9 mouse cellular contexts compared by ENCODE assay signal in the genomic region with DNA sequence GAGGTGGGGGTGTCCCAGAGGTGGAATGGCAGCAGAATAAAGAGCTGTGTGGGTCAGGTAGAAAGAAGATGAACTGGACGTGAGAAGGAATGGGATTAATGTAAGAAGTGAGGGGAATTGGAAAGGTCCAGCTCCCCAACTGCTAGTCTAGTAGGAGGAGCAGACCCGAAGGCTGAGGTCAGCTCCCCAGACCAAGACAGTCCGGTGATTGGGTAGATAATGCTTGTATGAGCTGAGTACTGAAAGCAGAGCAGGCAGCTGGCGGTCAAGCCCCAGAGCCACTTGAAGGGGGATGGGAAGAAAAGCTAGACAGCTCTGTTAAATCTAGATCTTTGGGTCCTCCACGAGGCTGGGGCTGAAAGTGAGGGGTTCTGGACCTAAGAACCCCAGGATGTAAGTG. TPM values are rescaled to one million over a fixed set of nuclear protein-coding genes. Genes with fewer than 3 reads are reported as not detected.
A peak's percentile ranks its signal among the peaks of the same experiment; 100 is the strongest.
DNase-seq lines count a peak whose midpoint lies in the region; ATAC-seq lines count a peak whose summit lies in the region.
"Had no signal": no experiment of that assay in that cellular context is flagged by ENCODE, and none has a peak within 500 bp of the region (broad histone marks: within the 10 kb centered on the region; RNA-seq: fewer than 3 reads in every experiment).

No protein-coding gene starts in this region.

- DNase-seq in lung, postnatal 25 days (ENCODE audit: low spot score), result no peak
- peak; percentile 4 for DNase-seq in embryonic facial prominence, embryonic 11.5 days (ENCODE audit: low spot score)
- no peak for DNase-seq in kidney, postnatal 36 days
- no peak for DNase-seq in spleen, postnatal 10 days (ENCODE audit: low spot score in 2 of 2)

- ATAC-seq in lung, embryonic 15.5 days (ENCODE audit: borderline replicate concordance, extremely low read depth, low FRiP score, low TSS enrichment), result no peak
- no peak for ATAC-seq in embryonic facial prominence, embryonic 11.5 days (replicated peaks; ENCODE audit: insufficient number of reproducible peaks, low FRiP score, low TSS enrichment, low read depth)
- ATAC-seq in intestine, embryonic 16.5 days, result no peak
- no peak for ATAC-seq in stomach, embryonic 15.5 days (ENCODE audit: insufficient read depth, low FRiP score, low read depth)
- no peak for ATAC-seq in erythroblast, adult 5-6 weeks (replicated peaks; ENCODE audit: low FRiP score, poor library complexity, severe bottlenecking)

- H3K27ac ChIP-seq in lung, embryonic 15.5 days, result no peak overlapping the region; the same call in 1 of the 2 replicates
- peak overlapping the region; percentile 70; the same call in 1 of the 2 replicates for H3K27ac ChIP-seq in embryonic facial prominence, embryonic 11.5 days (replicated peaks; ENCODE audit: low read depth, low read length)
- H3K27ac ChIP-seq in intestine, embryonic 16.5 days (ENCODE audit: low read length), result peak overlapping the region; percentile 65; the same call in 1 of the 2 replicates
- H3K27ac ChIP-seq in stomach, embryonic 15.5 days, result peak overlapping the region; percentile 80

- H3K9ac ChIP-seq in lung, embryonic 15.5 days, result peak overlapping the region; percentile 42; the same call in 1 of the 2 replicates
- H3K9ac ChIP-seq in embryonic facial prominence, embryonic 11.5 days (replicated peaks; ENCODE audit: low read length), result peak overlapping the region; percentile 74
- H3K9ac ChIP-seq in intestine, embryonic 16.5 days (ENCODE audit: low read depth, low read length), result peak overlapping the region; percentile 69
- H3K9ac ChIP-seq in stomach, embryonic 15.5 days, result peak overlapping the region; percentile 34; the same call in 1 of the 2 replicates

- H3K36me3 ChIP-seq in lung, embryonic 15.5 days, result no peaks in the 10 kb centered on the region
- H3K36me3 ChIP-seq in embryonic facial prominence, embryonic 11.5 days (replicated peaks; ENCODE audit: control insufficient read depth, insufficient read depth, low read depth, low read length), result no peaks in the 10 kb centered on the region
- H3K36me3 ChIP-seq in intestine, embryonic 16.5 days (ENCODE audit: control insufficient read depth, insufficient read depth, low read length), result no peaks in the 10 kb centered on the region
- no peaks in the 10 kb centered on the region for H3K36me3 ChIP-seq in stomach, embryonic 15.5 days

- WGBS in lung, embryonic 15.5 days, result 8% methylated on average over 5 of the region's 5 CpGs
- WGBS in embryonic facial prominence, embryonic 11.5 days, result 9% methylated on average over 5 of the region's 5 CpGs
- 12% methylated on average over 5 of the region's 5 CpGs for WGBS in intestine, embryonic 16.5 days
- 12% methylated on average over 5 of the region's 5 CpGs for WGBS in stomach, embryonic 15.5 days

- H3K9me3 ChIP-seq in lung, embryonic 15.5 days, result no peaks in the 10 kb centered on the region
- H3K9me3 ChIP-seq in embryonic facial prominence, embryonic 11.5 days (replicated peaks; ENCODE audit: control insufficient read depth, low read length), result no peaks in the 10 kb centered on the region
- H3K9me3 ChIP-seq in intestine, embryonic 16.5 days (ENCODE audit: control insufficient read depth, low read length), result no peaks in the 10 kb centered on the region
- no peaks in the 10 kb centered on the region for H3K9me3 ChIP-seq in stomach, embryonic 15.5 days

- H3K4me3 ChIP-seq in lung, embryonic 15.5 days, result peak overlapping the region; percentile 58
- H3K4me3 ChIP-seq in embryonic facial prominence, embryonic 11.5 days (ENCODE audit: low read depth, low read length), result peak overlapping the region; percentile 66
- H3K4me3 ChIP-seq in intestine, embryonic 16.5 days (ENCODE audit: low read length), result peak overlapping the region; percentile 60
- peak overlapping the region; percentile 56 for H3K4me3 ChIP-seq in stomach, embryonic 15.5 days (replicated peaks)

- H3K27me3 ChIP-seq in lung, embryonic 15.5 days, result peaks cover 38% of the 10 kb centered on the region
- H3K27me3 ChIP-seq in embryonic facial prominence, embryonic 11.5 days (ENCODE audit: control insufficient read depth, insufficient read depth, low read length), result no peaks in the 10 kb centered on the region
- H3K27me3 ChIP-seq in intestine, embryonic 16.5 days (replicated peaks; ENCODE audit: control insufficient read depth, insufficient read depth, low read length), result peaks cover 20% of the 10 kb centered on the region
- 0 out of 2 replicates have a peak, but pooled peaks cover 4% of the 10 kb centered on the region for H3K27me3 ChIP-seq in stomach, embryonic 15.5 days (replicated peaks)

- H3K4me2 ChIP-seq in lung, embryonic 15.5 days, result peak overlapping the region; percentile 67
- H3K4me2 ChIP-seq in embryonic facial prominence, embryonic 11.5 days (ENCODE audit: low read depth, low read length), result peak overlapping the region; percentile 68
- H3K4me2 ChIP-seq in intestine, embryonic 16.5 days (ENCODE audit: low read depth, low read length), result peak overlapping the region; percentile 62
- peak overlapping the region; percentile 55 for H3K4me2 ChIP-seq in stomach, embryonic 15.5 days

- peaks cover 25% of the 10 kb centered on the region for H3K4me1 ChIP-seq in lung, embryonic 15.5 days
- no peaks in the 10 kb centered on the region for H3K4me1 ChIP-seq in embryonic facial prominence, embryonic 11.5 days (ENCODE audit: control insufficient read depth, insufficient read depth, low read length)
- H3K4me1 ChIP-seq in intestine, embryonic 16.5 days (ENCODE audit: control insufficient read depth, insufficient read depth, low read length), result peaks cover 12% of the 10 kb centered on the region
- peaks cover 6% of the 10 kb centered on the region; the same call in 1 of the 2 replicates for H3K4me1 ChIP-seq in stomach, embryonic 15.5 days

RNA-seq across cellular contexts. Expression of a gene that starts 0.8 kb away (rescaled TPM):
- 0.48 and 0.49 TPM in 2 replicates for polyA plus RNA-seq in lung, embryonic 15.5 days (2015; fragmentation: Nextera tagmentation; extraction: Ambion mirVana)
- 2.6 and 2.9 TPM in 2 replicates for polyA plus RNA-seq in embryonic facial prominence, embryonic 11.5 days (2014; fragmentation: Nextera tagmentation; extraction: Ambion mirVana)
- polyA plus RNA-seq in intestine, embryonic 16.5 days (2015; fragmentation: Nextera tagmentation; extraction: Ambion mirVana), result 0.53 and 1.1 TPM in 2 replicates
- 2.5 and 2.6 TPM in 2 replicates for polyA plus RNA-seq in stomach, embryonic 15.5 days (2015; fragmentation: Nextera tagmentation; extraction: Ambion mirVana)
- not detected in 2 replicates for total RNA-seq in erythroblast, adult 5-6 weeks (2015; ENCODE audit: low replicate concordance)
- 0.26 TPM in 1 of 2 replicates, not detected in the other for total RNA-seq in erythroblast, adult 5-6 weeks (2017; ENCODE audit: low replicate concordance)

RNA-seq across cellular contexts. Expression of a gene that starts 44.6 kb away (rescaled TPM):
- polyA plus RNA-seq in lung, embryonic 15.5 days (2015; fragmentation: Nextera tagmentation; extraction: Ambion mirVana), result 0.16 and 0.32 TPM in 2 replicates
- 0.39 and 2.0 TPM in 2 replicates for polyA plus RNA-seq in embryonic facial prominence, embryonic 11.5 days (2014; fragmentation: Nextera tagmentation; extraction: Ambion mirVana)
- polyA plus RNA-seq in intestine, embryonic 16.5 days (2015; fragmentation: Nextera tagmentation; extraction: Ambion mirVana), result 0.16 and 0.28 TPM in 2 replicates
- polyA plus RNA-seq in stomach, embryonic 15.5 days (2015; fragmentation: Nextera tagmentation; extraction: Ambion mirVana), result 0.40 and 0.49 TPM in 2 replicates
- not detected in 2 replicates for total RNA-seq in erythroblast, adult 5-6 weeks (2015; ENCODE audit: low replicate concordance)
- 0.77 TPM in 1 of 2 replicates, not detected in the other for total RNA-seq in erythroblast, adult 5-6 weeks (2017; ENCODE audit: low replicate concordance)

RNA-seq across cellular contexts. Expression of a gene that starts 44.7 kb away (rescaled TPM):
- 112 and 118 TPM in 2 replicates for polyA plus RNA-seq in lung, embryonic 15.5 days (2015; fragmentation: Nextera tagmentation; extraction: Ambion mirVana)
- 36.9 and 38.5 TPM in 2 replicates for polyA plus RNA-seq in embryonic facial prominence, embryonic 11.5 days (2014; fragmentation: Nextera tagmentation; extraction: Ambion mirVana)
- polyA plus RNA-seq in intestine, embryonic 16.5 days (2015; fragmentation: Nextera tagmentation; extraction: Ambion mirVana), result 141 and 148 TPM in 2 replicates
- polyA plus RNA-seq in stomach, embryonic 15.5 days (2015; fragmentation: Nextera tagmentation; extraction: Ambion mirVana), result 140 and 141 TPM in 2 replicates
- total RNA-seq in erythroblast, adult 5-6 weeks (2015; ENCODE audit: low replicate concordance), result 18.4 and 20.5 TPM in 2 replicates
- 4.0 and 7.3 TPM in 2 replicates for total RNA-seq in erythroblast, adult 5-6 weeks (2017; ENCODE audit: low replicate concordance)

RNA-seq across cellular contexts. Expression of a gene that starts 56.9 kb away (rescaled TPM):
- 2.2 and 2.4 TPM in 2 replicates for polyA plus RNA-seq in lung, embryonic 15.5 days (2015; fragmentation: Nextera tagmentation; extraction: Ambion mirVana)
- polyA plus RNA-seq in embryonic facial prominence, embryonic 11.5 days (2014; fragmentation: Nextera tagmentation; extraction: Ambion mirVana), result 4.7 and 6.5 TPM in 2 replicates
- 0.93 and 1.2 TPM in 2 replicates for polyA plus RNA-seq in intestine, embryonic 16.5 days (2015; fragmentation: Nextera tagmentation; extraction: Ambion mirVana)
- polyA plus RNA-seq in stomach, embryonic 15.5 days (2015; fragmentation: Nextera tagmentation; extraction: Ambion mirVana), result 1.5 and 1.9 TPM in 2 replicates
- total RNA-seq in erythroblast, adult 5-6 weeks (2015; ENCODE audit: low replicate concordance), result not detected in 2 replicates
- not detected in 2 replicates for total RNA-seq in erythroblast, adult 5-6 weeks (2017; ENCODE audit: low replicate concordance)
- total RNA-seq: heart, adult 18-20 months had no signal
